Mouse (Mus musculus) forebrain, embryonic 14.5 days (tissue): ENCODE data around the gene Birc6. TPM values are rescaled to one million over a fixed set of nuclear protein-coding genes. Genes with fewer than 3 reads are reported as not detected.

Experiments
- ATAC-seq: fragments of 200-750 bp; cut with Nextera tagmentation; 2 replicates; pipeline ENCODE4 v1.8.0; 2017; ENCODE audit warnings: mild to moderate bottlenecking, moderate library complexity
- DNase-seq: peaks from one replicate; pipeline ENCODE4 v3.0.0-alpha.2; 2015; ENCODE audit warnings: low spot score
- H3K27ac ChIP-seq: fragments of 300-500 bp; sonication (generic); 2 replicates; pipeline ENCODE4 v1.5.1; 2014; ENCODE audit warnings: low read depth, mild to moderate bottlenecking, control low read depth, low read length, moderate library complexity
- H3K27me3 ChIP-seq: fragments of 300-500 bp; sonication (generic); replicated peaks from 2 replicates; pipeline ENCODE4 v1.6.1; 2014; ENCODE audit warnings: low read length, control low read depth, mixed read lengths; ENCODE audit not compliant: control insufficient read depth, insufficient read depth
- H3K36me3 ChIP-seq: fragments of 300-500 bp; sonication (generic); 2 replicates; pipeline ENCODE4 v1.6.1; 2014; ENCODE audit warnings: low read length, control low read depth; ENCODE audit not compliant: control insufficient read depth, insufficient read depth
- H3K4me1 ChIP-seq: fragments of 300-500 bp; sonication (generic); 2 replicates; pipeline ENCODE4 v1.6.1; 2014; ENCODE audit warnings: antibody characterized with exemption, low read length, control low read depth; ENCODE audit not compliant: control insufficient read depth, insufficient read depth
- H3K4me2 ChIP-seq: fragments of 300-500 bp; sonication (generic); 2 replicates; pipeline ENCODE4 v1.6.1; 2014; ENCODE audit warnings: mild to moderate bottlenecking, control low read depth, low read length
- H3K4me3 ChIP-seq: fragments of 300-500 bp; sonication (generic); 2 replicates; pipeline ENCODE4 v1.5.1; 2014; ENCODE audit warnings: low read depth, low read length, control low read depth
- H3K9ac ChIP-seq: fragments of 300-500 bp; sonication (generic); 2 replicates; pipeline ENCODE4 v1.6.1; 2014; ENCODE audit warnings: mild to moderate bottlenecking, low read length, control low read depth, moderate library complexity
- H3K9me3 ChIP-seq: fragments of 300-500 bp; sonication (generic); replicated peaks from 2 replicates; pipeline ENCODE4 v1.6.1; 2016; ENCODE audit warnings: low read length, control low read depth, mixed read lengths; ENCODE audit not compliant: control insufficient read depth
- WGBS: fragments of 180-500 bp; shearing (Covaris S2); extraction: QIAGEN DNeasy Blood & Tissue Kit; methylation state at CpG from one replicate; pipeline ENCODE4 v1.1.7; 2014; 5-methylcytosine and 5-hydroxymethylcytosine counted together
- polyA plus RNA-seq: library from polyadenylated mRNA; unstranded; fragments of >200 nt; fragmentation: Nextera tagmentation; extraction: Ambion mirVana; gene quantifications from 2 replicates; pipeline ENCODE4 v1.2.1, GENCODE M21; 2014

The Birc6 gene
- polyA plus RNA-seq, 1 experiment from 2014 or later, result 63.7 TPM

GRCm38 (mm10) chr17:74735392-74735791 is 207.3 kb downstream of the Birc6 start:
- 90% methylated on average over 11 of the region's 11 CpGs for WGBS
- Histone ChIP-seq H3K27ac (no peak overlapping the region), H3K9ac (no peak overlapping the region), H3K4me2 (no peak overlapping the region), H3K9me3 (no peaks in the 10 kb centered on the region), H3K4me3 (no peak overlapping the region), H3K36me3 (peaks cover 3% of the 10 kb centered on the region), H3K4me1 (no peaks in the 10 kb centered on the region), H3K27me3 (no peaks in the 10 kb centered on the region)
- no peak for ATAC-seq
- no peak for DNase-seq

- H3K27me3 ChIP-seq, result no peaks in the 10 kb centered on the region
- no peak overlapping the region for H3K27ac ChIP-seq
- H3K9me3 ChIP-seq, result no peaks in the 10 kb centered on the region
- no peaks in the 10 kb centered on the region for H3K36me3 ChIP-seq
- no peaks in the 10 kb centered on the region for H3K4me1 ChIP-seq
- no peak overlapping the region for H3K4me2 ChIP-seq
- no peak overlapping the region for H3K9ac ChIP-seq
- 94% methylated on average over 1 of the region's 1 CpGs for WGBS
- no peak for ATAC-seq
- no peak for DNase-seq
- no peak overlapping the region for H3K4me3 ChIP-seq
Measured at GRCm38 (mm10) chr17:74749659-74750058, 221.6 kb downstream of the Birc6 start.

GRCm38 (mm10) chr17:74751026-74751425 is 222.9 kb downstream of the Birc6 start:
- Histone ChIP-seq H3K27me3 (no peaks in the 10 kb centered on the region), H3K9me3 (no peaks in the 10 kb centered on the region), H3K4me3 (no peak overlapping the region), H3K9ac (no peak overlapping the region), H3K4me2 (no peak overlapping the region), H3K27ac (no peak overlapping the region), H3K4me1 (no peaks in the 10 kb centered on the region), H3K36me3 (no peaks in the 10 kb centered on the region)
- ATAC-seq, result no peak
- WGBS, result 96% methylated on average over 4 of the region's 4 CpGs
- no peak for DNase-seq

Other genes with a start within 250 kb of the Birc6 start
- gene Memo1, start 232.8 kb upstream of the Birc6 start, polyA plus RNA-seq, result 78.2 and 85.3 TPM in 2 replicates
- gene Dpy30, start 204.4 kb upstream of the Birc6 start, polyA plus RNA-seq, result 223 and 225 TPM in 2 replicates
- 40.3 and 41.7 TPM in 2 replicates for gene Spast, start 189.3 kb upstream of the Birc6 start, polyA plus RNA-seq
- 31.6 and 33.6 TPM in 2 replicates for gene Slc30a6, start 132.7 kb upstream of the Birc6 start, polyA plus RNA-seq
- gene Nlrc4, start 69.2 kb upstream of the Birc6 start, polyA plus RNA-seq, result 0.18 and 0.32 TPM in 2 replicates
- gene Yipf4, start 38.8 kb upstream of the Birc6 start, polyA plus RNA-seq, result 65.7 and 67.4 TPM in 2 replicates
- 19.7 and 20.7 TPM in 2 replicates for gene Ttc27, start 189.4 kb downstream of the Birc6 start, polyA plus RNA-seq